Mouse (Mus musculus) bone marrow, adult 2 months (tissue): ENCODE measurements around the gene Zc3h12d.

ENCODE experiments used
- CTCF ChIP-seq: fragments of 200-500 bp; IDR thresholded peaks from 2 replicates; pipeline ENCODE4 v1.5.1; 2011; ENCODE audit warnings: low read length, control low read depth; ENCODE audit not compliant: control insufficient read depth, insufficient read depth
- POLR2A ChIP-seq: fragments of 200-500 bp; IDR thresholded peaks from 2 replicates; pipeline ENCODE4 v1.6.1; 2011; ENCODE audit warnings: low read depth, mild to moderate bottlenecking, control low read depth, low read length, borderline replicate concordance; ENCODE audit not compliant: control insufficient read depth

- TF ChIP-seq CTCF (no peak), POLR2A (no peak)
Measured at GRCm38 (mm10) chr10:7847166-7847605, 14.9 kb downstream of the Zc3h12d start.
